Mouse (Mus musculus) monocyte, adult 2 months (primary cell): ENCODE results near the gene Psmb4.
A peak's percentile ranks its signal among the peaks of the same experiment; 100 is the strongest.
"Not testable (repeated sequence)": the region's sequence is repeated elsewhere in the genome, so short reads cannot be mapped to it uniquely, and the experiment has no call there.

Experiments used
- DNase-seq, 2 experiments: peaks; one replicate each; pipeline ENCODE4 v3.0.0; 2022; ENCODE audit warnings: low spot score in 2 of 2, low read depth in 1 of 2

Psmb4 gene

DNA sequence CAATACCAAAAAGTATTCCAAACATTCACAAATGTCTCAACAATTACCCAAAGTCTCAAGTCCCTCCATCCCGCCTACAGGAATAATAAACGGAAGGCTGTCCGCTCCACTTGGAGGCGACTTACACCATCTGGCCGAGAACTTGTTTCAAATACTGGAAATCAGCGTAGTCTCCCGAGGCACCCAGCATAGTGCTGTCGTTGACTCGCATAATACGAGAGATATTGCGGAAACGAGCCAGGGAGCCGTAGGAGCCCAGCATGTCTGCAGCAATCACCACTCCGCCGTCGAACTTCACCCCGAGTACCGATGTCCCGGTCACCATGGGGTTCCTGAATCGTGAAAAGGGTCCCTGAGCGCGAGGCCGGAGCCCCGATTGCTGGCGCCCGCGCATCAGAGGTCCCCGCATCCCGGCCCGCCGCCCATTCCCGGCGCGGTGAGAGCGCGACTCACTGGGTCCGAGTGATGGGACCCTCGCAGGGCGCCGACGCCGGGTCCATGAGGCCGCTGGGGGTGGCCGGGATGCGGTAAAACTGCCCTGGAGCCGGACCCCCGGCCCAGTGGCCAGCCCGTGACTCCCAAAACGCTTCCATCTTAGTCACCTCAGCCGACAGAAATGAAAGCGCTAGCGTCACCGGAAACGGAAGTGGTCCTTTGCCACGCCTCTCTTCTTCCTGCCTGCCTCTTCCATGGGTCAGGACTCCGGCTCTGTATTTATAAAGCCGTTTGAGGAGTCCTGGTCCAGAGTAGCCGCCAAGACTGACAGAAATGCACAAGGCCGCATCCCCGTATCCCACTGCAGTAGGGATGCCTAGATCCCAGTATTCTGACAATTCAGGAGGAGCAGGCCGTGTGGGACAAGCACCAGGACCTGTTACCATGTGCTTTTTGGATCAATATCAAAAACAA lies at the start of gene Psmb4:
Psmb4 (minus strand) TSS at position 646 of the 909 bp plus-strand sequence.
- peak; percentile 59 to 71 for DNase-seq

DNA sequence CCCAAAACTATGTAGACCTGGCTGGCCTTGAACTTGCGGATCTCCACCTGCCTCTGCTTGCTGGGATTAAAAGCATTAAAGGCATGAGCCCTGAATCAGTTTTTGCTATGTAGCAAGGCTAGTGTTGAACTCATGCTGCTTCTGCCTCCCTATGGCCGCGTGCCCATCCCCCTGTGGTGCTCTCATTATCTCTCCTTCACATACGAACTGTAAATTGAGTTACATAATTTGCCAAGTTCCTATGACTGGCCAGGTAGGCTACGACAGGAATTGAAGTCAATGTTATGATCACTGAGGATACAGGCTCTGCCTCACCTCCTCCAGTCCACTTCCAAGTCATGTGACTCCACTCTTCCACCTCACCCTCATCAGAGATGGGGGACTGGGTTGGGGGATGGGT lies 49.4 kb upstream of the Psmb4 start:
- not testable (repeated sequence) for DNase-seq

- not testable (repeated sequence) for DNase-seq
These were observed 48.6 kb upstream of the Psmb4 start for GRCm38 (mm10) chr3:94935332-94935731.

DNA sequence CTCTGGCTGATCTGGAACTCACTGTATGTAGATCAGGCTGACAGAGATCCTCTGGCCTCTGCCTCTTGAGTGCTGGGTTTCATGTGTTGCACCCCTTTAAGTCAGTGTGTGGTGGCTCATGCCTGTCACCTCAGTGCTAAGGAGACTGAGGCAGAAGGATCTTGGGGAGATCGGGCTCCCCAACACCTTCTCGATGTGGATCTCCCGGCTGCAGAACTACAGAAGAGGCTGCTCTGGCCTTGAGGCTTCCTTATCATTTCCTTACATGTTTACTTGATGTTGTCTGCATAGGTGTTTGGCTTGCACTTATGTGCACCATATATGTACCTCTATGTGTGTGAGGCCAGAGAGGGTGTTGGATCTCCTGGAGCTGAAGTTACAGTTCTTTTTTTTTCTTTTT lies 47.8 kb upstream of the Psmb4 start:
- DNase-seq: not testable (repeated sequence)

DNA sequence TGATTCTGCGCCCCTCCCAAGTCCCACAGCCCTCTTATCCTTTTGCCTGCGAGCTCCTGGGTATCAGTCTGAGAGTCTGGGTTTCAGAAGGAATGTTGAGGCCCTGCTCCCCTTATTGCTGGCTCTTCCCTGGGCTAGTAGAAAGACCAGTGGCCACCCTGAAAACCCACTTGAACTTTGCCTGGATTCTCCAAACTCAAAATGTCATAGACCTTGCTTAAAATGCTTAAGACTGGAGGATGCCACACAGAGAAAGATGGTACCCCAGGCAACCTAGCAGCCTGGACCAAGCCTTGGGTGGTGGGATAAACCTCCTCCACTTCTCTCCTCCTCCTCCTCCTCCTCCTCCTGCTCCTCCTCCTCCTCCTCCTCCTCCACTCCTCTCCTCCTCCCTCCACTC lies 46.8 kb upstream of the Psmb4 start:
- not testable (repeated sequence) for DNase-seq

- DNase-seq: peak; percentile 53 to 65
These were observed 46.2 kb upstream of the Psmb4 start, which contains the start of gene Selenbp1 for GRCm38 (mm10) chr3:94932809-94933564. Gene Selenbp1 (plus strand): TSS chr3:94933056.

DNA sequence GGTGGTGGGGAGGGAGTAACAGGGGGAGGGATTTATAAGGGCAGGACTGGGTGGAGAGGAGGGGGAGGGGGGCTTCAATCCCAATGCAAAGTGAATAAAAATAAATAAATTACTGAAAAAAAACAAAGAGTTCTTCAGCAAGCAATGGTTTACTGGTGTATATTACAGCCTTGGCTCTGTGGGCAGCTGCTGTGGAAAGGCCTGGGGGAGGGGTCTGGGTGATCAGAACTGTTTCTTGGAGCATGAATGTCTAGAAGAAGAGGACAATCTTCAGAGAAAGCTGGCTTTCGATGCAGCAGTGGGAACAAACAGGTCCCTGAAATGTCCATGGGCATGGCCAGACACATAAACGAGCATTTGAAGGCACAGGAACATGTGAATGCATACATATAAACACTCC lies 45.5 kb upstream of the Psmb4 start:
- not testable (repeated sequence) for DNase-seq

DNA sequence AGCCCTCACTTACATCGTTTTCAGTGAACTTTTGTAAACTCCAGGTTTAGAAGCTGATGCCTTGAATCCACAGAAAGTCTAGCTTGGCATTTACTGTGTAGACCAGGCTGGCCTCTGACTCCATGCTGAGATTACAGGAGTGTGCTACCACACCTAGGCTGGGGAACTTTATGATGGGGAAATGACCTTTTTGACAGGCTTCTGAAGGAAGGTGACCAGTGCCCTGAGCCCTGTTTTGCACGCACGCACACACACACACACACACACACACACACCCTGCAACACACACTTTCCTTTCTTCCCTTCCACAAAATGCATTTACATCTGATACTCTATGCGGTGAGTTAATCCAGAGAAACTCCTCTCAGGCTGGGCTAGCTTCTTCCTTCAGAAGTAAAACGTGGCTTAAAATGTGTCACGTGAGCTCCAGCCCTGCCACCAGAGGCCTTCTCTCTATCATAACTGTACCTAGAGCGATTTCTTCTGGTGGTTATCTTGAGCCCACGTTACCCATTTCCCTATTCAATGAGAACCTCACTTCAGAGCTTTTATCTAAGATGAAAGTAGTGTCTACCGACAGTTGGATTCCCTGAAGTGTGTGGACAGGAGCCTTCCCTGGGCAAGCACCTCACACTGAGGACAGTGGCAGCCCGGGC lies 44.8 kb upstream of the Psmb4 start:
- not testable (repeated sequence) for DNase-seq

DNA sequence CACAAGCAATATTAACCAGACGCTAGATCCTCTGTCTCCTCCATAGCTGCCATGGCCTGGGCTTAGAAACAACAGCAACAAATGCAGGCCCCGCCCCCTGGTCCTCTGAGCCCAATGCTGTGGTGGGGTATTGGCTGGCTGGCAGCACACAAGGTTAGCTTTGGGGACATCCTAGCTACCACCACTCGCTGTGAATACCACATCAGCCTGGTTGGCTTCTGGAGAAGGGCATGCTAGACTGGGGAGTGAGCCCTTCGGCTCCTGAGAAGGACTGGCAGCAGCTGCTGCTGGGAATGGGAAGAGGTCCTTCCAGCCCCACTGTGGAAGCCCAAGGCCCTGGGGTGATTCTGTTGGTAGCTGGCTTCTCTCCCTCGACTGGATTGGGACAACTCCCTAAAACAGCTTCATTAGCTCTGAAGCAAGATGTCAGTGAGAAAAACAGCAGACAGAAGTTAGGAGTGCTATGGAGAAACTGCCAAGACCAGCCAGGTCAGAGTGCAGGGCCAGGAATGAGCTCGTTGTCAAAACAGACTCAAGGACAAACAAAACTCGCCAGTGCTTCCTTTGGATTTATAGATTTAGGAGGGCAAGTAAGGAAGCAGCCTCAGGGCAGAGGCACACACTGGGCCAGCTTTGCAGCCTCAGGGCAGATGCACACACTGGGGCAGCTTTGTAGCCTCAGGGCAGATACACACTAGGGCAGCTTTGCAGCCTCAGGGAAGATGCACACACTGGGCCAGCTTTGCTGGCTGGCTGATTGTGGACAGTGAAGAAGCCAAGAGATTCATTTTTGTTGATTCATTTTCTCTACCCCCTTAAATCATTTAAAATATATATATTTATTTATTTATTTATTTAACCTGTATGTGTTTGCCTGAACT lies 43.9 kb upstream of the Psmb4 start:
- DNase-seq: not testable (repeated sequence)

- DNase-seq: not testable (repeated sequence)
These were observed 42.2 kb upstream of the Psmb4 start for GRCm38 (mm10) chr3:94928979-94929378.

GRCm38 (mm10) chr3:94926301-94926736 lies 39.6 kb upstream of the Psmb4 start:
- DNase-seq: not testable (repeated sequence)

DNA sequence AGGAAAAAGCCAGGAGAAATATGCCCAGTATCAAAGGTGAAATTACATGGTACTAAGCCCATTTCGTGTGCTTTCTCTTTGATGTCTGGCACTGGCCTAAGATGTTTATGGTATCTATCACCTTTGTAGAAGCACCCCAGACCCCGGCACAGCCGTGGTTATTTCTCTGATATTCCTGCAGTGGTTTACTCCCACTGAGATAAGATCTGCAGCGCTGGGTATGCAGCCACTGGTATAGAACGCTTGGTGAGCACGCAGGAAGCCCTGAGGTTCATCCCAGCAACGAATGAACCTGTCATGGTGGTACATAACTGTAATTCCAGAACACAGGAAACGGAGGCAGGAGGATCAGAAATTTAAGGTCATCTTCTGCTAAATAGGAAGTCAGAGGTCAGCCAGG lies 37.9 kb upstream of the Psmb4 start:
- DNase-seq: no peak

GRCm38 (mm10) chr3:94922333-94922732 lies 35.6 kb upstream of the Psmb4 start:
- no peak for DNase-seq

- no peak for DNase-seq
These were observed 34.3 kb upstream of the Psmb4 start for GRCm38 (mm10) chr3:94921104-94921503.

DNA sequence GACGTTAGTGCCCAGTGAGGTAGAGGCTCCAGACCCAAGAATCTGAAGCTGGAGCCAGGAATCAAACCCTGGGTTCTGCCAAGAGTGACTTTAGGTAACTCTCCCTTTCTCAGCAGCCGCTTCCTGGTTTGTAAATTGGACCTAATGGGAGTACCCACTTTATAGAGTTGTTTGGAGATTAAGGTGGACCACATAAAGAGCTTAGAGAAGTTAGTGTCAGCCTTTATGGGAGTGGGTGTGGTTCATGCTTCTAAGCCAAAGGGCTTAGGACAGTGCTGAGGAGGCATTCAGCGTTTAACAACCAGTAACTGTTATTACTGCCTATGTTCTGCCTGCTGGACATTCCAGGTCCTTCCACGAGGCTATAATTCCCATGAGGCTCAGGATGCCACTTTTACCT lies 32.1 kb upstream of the Psmb4 start:
- DNase-seq: no peak

DNA sequence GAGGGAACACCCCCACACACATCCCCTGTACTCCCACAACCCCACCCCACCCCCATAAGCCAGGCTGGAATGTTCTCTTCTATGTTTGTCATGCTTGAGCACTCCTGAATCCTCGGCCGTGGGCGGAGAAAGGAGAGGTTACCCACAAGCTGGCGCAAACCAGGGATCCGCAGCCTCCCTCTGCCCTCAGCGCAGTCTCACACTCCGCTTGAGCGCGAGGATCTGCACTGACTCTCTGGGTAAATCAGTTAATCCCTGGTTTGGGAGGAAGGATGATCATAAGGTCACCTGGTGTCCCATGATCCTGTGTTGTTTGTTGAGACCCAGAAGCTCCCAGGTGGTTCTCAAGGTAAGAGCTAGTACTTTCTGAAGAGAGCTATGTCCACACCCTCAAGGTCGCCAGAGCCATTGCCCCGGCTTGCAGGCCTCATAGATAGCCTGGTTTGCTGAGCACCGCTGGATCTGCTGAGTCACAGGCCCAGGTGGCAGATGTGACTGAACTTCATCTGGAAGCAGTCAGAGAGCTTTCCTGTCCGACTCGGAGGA lies 31.1 kb upstream of the Psmb4 start:
- DNase-seq: no peak

GRCm38 (mm10) chr3:94915903-94916741 lies 29.4 kb upstream of the Psmb4 start:
- no peak for DNase-seq

DNA sequence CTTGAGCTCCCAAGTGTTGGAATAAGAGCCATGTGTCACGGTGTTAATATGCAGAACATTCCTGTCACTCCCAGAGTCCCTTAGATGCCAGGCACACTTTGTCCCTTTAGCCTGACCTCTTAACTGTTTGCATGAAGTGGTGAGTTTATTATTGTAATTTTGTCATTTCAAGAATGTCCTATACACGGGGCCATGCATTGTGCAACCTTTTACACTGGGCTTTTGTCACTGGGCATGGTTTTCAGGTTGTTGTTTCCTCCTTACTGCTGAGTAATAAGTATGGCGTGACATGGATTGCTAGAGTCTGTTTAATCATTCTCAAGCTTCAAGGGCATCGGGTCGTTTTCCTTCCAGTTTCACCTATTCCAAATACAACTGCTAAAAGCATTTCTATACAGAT lies 27.0 kb upstream of the Psmb4 start:
- DNase-seq: no peak

DNA sequence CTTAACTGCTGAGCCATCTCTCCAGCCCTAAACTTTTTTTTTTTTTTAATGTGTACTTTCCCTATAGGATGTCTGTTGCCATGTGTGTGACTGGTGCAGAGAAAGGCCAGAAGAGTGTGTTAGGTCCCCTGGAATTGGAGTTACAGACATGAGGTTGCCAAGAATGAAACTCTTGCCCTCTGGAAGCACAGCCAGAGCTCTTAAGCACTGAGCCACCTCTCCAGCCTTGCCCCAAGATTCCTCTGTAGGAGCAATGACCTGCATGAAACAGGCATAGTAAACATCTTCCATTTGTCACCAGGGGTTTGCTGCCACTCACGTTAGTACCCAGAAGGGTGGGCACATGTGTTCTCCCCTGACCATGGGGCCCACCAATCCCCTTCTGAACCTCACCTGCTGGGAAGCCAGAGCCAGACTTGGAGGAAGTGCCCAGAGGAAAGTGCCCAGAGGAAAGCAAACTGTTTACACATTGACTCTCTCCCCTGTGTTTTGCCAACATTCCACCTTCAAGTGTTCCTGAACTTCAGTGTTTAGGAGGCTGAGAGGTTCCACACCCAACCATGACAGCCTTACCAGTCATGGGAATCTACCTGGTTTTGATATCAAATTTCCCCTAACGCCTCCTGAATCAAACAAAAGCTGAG lies 24.4 kb upstream of the Psmb4 start:
- DNase-seq: no peak
